Mouse (Mus musculus) large intestine, adult 2 months (tissue): ENCODE results near the gene Dnaaf2. TPM values are rescaled to one million over a fixed set of nuclear protein-coding genes. Genes with fewer than 3 reads are reported as not detected.
A peak's percentile ranks its signal among the peaks of the same experiment; 100 is the strongest.

Experiments
- DNase-seq: peaks from one replicate; pipeline ENCODE4 v3.0.0-alpha.2; 2012; ENCODE audit warnings: low read depth, low spot score
- WGBS: fragments of 180-500 bp; shearing (Covaris S2); methylation state at CpG from one replicate; pipeline ENCODE4 v1.1.7; 2018; 5-methylcytosine and 5-hydroxymethylcytosine counted together
- polyA plus RNA-seq: library from polyadenylated mRNA; depleted of rRNA; stranded (reverse); fragments of >200 nt; gene quantifications from 2 replicates; pipeline ENCODE4 v1.2.3, GENCODE M21; 2012; rRNA removed

Dnaaf2 gene
- polyA plus RNA-seq: 1.4 and 1.7 TPM in 2 replicates

GRCm38 (mm10) chr12:69198164-69198535 lies at the start of gene Dnaaf2:
Dnaaf2 (minus strand) TSS chr12:69198429.
- WGBS: under 1% methylated on average over 18 of the region's 18 CpGs
- DNase-seq: no peak

DNA sequence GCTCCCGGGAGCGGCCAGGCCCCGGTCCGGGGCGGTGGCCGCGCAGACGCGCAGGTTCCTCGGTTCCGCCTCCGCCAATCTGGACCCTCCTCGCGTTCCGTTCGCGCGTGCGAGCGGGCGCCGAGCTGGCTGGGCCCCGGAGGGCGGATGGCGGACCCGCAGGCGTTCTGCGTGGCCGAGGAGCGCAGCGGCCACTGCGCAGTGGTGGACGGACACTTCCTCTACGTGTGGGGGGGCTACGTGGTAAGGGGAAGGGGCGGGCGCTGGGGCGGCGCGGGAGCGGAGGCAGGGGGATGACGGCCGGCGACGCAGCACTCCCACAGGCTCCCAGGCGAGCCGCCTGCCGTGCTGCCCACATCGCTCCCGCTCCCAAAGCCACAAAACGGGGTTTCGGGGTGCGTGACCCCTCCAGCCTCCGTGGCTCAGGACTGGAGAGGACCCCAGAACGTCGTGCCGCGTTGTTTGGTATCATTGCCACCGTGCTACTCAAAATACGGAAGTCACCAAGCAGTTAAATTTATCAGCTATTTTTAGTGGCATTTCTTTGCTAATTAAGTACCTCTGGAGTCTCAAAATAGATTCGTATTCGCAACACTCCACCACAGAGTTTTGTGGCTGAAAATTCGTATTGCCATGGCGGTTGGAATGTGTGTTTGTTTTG lies 43.7 kb upstream of the Dnaaf2 start:
- DNase-seq: no peak
- under 1% methylated on average over 64 of the region's 64 CpGs for WGBS

DNA sequence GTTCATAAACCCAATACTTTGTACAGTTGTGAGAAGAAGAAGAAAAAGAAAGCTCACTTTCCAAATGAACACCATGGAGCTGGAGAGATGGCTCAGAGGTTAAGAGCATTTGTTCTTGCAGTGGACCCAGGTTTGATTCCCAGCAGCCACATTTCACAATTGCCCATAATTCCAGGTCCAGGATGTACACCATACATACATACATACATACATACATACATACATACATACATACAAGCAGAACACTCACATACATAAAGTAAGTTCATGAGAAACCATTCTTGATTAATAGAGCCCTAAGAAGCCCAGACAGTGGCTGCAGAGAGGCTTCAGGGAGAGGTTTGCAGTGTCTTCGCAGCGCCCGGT lies 43.2 kb upstream of the Dnaaf2 start:
- 0% methylated on average over 3 of the region's 3 CpGs for WGBS
- DNase-seq: no peak

GRCm38 (mm10) chr12:69240876-69241275 lies 42.6 kb upstream of the Dnaaf2 start, which contains the start of gene Klhdc1:
Klhdc1 (plus strand) TSS chr12:69241176.
- no peak for DNase-seq
- 80% methylated on average over 6 of the region's 6 CpGs for WGBS

- WGBS: 27% methylated on average over 3 of the region's 3 CpGs
- DNase-seq: no peak
Observed at GRCm38 (mm10) chr12:69238284-69238683, 40.1 kb upstream of the Dnaaf2 start.

- 39% methylated on average over 6 of the region's 6 CpGs for WGBS
- no peak for DNase-seq
Observed at GRCm38 (mm10) chr12:69235782-69236181, 37.6 kb upstream of the Dnaaf2 start.

- 67% methylated on average over 2 of the region's 2 CpGs for WGBS
- no peak for DNase-seq
Observed at GRCm38 (mm10) chr12:69229251-69229650, 31.0 kb upstream of the Dnaaf2 start.

DNA sequence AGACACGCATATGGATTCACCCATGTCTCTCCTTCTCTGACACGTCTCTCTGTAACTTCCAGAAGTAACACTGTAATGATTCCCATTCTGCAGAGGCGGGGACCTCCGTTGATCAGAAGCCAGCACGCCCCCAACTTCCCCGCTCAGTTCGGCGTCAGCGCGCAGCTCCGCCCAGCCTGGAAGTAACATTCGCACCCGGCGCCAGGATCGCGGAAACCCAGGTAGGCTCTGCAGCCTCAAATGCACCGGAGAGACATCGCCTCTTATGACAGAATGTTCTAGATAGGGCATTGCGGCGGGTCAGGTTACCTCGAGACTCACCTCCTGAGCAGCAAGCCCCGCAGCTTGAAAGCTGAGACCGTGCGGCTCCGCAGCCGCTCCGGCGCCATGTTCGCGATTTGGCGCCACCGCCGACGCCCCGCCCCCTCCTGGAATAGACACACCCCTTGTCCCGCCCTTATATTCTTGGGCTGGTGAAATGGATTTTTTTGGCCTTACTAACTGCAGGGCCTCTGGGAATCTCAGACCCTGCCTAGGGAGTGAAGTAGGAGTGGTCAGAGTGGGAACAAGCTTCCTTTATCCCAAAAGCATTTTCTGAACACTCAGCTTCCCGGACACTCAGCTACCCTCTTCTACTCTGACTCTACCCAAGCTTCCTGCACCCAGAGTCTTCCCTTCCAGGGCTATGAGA lies 29.7 kb upstream of the Dnaaf2 start, which contains the start of gene Pole2:
TSS of gene Pole2 (minus strand) at position 420 of the 691 bp plus-strand sequence.
- DNase-seq: peak; percentile 44
- under 1% methylated on average over 37 of the region's 37 CpGs for WGBS

DNA sequence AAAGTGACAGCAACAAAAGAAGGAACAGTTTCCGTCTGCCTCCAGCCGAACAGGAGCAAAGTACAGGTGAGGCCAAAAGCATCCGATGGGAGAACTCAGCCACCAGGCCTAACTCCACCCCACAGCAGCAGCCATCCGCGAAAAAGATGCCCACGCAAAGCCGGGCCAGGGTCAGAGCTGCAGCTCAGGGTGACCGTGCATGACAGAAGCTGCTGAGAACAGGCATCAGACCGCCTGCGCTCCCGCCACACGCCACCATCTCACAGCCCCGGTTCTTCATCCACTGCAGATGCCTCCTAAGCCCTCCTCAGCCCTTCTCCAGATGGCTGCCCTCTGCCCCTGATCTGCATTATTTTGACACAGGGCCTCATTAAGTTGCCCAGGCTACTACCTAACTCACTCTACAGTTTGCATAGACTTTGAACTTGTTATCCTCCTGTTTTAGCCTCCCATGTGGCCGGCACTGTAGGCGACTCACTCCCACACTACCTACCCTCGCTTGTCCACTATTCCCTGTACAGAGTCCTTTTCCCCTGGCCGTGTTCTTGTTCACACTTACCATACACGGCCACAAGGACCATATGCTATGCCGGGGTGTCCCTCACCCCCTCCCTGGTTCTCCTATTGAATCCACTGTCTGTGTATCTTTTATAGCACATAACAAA lies 22.5 kb upstream of the Dnaaf2 start:
- no peak for DNase-seq
- WGBS: 87% methylated on average over 19 of the region's 19 CpGs

- 93% methylated on average over 7 of the region's 7 CpGs for WGBS
- DNase-seq: no peak
Observed at GRCm38 (mm10) chr12:69216587-69216986, 18.4 kb upstream of the Dnaaf2 start.

- 78% methylated on average over 3 of the region's 3 CpGs for WGBS
- DNase-seq: no peak
Observed at GRCm38 (mm10) chr12:69215000-69215785, 17.0 kb upstream of the Dnaaf2 start.

DNA sequence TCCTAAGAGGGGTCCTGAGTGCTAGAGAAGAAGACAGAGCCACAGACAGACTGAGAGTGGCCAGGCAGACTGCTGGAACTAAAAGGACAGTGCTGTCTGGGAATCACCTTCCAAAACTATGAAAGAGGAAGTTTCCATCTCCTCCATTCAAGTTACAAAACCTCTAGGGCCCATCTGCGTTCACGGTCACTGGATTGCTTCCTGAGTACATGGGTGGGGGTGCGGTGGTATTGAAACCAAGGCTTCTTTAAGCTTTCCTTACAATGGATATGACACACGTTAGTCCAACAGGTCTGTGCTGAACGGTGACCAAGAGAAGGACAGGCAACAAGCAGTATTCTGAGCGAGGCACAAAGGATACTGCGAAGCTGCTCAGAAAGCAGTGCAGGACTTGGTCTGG lies 16.2 kb upstream of the Dnaaf2 start:
- 87% methylated on average over 7 of the region's 7 CpGs for WGBS
- DNase-seq: no peak

DNA sequence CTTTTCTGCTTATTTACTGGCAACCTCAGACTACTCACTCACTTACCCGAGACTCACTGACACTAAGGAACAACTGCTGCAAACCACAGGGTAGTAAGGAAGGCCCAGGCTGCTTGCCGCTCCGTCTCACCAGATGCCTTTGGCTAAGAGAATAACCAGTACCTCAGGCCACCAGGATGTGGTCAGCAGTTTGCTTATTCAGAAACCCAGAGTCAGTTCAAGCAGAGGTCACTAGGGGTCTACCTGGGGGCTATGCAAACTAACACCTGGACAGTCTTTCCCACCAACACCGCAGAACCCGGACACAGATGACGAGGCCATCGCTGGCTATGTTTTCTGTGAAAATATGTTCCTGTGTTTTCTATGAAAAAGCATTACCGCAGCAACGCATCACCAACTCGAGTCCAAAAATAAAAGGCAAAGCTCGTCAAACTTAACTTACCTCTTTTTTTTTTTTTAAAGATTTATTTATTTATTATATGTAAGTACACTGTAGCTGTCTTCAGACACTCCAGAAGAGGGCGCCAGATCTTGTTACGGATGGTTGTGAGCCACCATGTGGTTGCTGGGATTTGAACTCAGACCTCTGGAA lies 15.1 kb upstream of the Dnaaf2 start:
- WGBS: 90% methylated on average over 13 of the region's 13 CpGs
- DNase-seq: no peak

GRCm38 (mm10) chr12:69211057-69211456 lies 12.8 kb upstream of the Dnaaf2 start:
- WGBS: 72% methylated on average over 5 of the region's 5 CpGs
- DNase-seq: no peak

- 93% methylated on average over 18 of the region's 18 CpGs for WGBS
Observed at GRCm38 (mm10) chr12:69210056-69210979, 12.1 kb upstream of the Dnaaf2 start.

DNA sequence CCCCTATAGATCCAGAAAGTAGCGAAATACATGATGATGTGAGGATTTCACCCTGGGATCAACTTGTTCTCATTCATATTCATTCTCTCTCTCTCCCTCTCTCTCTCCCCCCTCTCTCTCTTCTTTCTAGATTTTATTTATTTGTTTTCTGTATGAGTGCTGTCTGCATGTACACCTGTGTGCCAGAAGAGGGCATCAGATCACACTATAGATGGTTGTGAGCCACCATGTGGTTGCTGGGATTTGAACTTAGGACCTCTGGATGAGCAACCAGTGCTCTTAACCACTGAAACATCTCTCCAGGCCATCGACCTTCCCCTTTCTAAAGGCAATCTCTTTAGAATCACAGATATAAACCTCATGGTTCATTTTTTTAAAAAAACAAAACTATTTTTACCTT lies 10.3 kb upstream of the Dnaaf2 start:
- WGBS: 94% methylated on average over 2 of the region's 2 CpGs
- DNase-seq: no peak

More at GRCm38 (mm10) chr12:69210056-69210979, 12.1 kb upstream of the Dnaaf2 start:
- no peak for DNase-seq

DNA sequence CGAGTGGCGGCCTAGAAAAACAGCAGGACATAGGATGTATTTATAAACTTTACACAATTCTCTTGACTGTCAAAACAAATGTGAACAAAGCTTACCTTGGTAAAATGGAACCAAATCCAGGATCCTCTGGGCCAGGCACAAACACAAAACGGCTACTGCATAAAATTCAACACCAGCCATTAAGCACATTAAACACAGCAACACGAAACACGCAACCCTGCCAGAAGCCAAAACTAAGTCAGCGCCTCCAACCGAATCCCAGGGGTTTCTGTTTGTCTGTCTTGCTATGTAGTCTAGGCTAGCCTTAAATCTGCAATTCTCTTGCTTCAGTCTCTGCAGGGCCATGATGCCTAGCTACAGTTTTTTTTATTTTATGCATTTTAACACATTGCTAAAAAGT lies 9.7 kb upstream of the Dnaaf2 start:
- DNase-seq: no peak
- 94% methylated on average over 7 of the region's 7 CpGs for WGBS

DNA sequence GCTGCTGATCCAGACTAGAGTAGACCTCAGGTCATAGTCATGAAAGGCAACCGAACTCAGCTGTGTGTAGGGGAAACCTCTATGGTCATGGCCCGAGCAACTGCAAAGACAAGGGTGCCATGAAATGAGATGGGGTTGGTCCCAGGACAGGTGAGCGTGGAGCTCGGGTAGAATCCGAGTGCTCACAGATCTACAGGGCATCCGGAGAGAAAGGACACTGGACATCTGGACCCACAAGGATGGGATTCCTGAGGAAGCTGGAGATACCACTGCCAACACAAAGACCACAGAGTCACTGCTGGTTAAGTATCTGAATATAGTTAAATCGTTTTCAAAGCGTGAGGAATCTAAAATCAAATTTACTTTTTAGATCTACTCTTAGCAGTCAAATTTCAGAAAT lies 9.2 kb upstream of the Dnaaf2 start:
- 94% methylated on average over 8 of the region's 8 CpGs for WGBS
- no peak for DNase-seq
